Mouse (Mus musculus) heart, adult 10 weeks (tissue): ENCODE data around the gene Kif15. TPM values are rescaled to one million over a fixed set of nuclear protein-coding genes. Genes with fewer than 3 reads are reported as not detected.

Source experiments
- polyA plus RNA-seq: library from polyadenylated mRNA; stranded (reverse); fragments of 350-450 nt; fragmentation: Illumina TruSeq; extraction: RNeasy Lipid Tissue Mini Kit (QIAGEN cat#74804); gene quantifications from one replicate; pipeline ENCODE4 v1.2.3, GENCODE M21; 2014; ENCODE audit warnings: low read depth, low replicate concordance

The Kif15 gene
- polyA plus RNA-seq = 0.55 TPM

DNA sequence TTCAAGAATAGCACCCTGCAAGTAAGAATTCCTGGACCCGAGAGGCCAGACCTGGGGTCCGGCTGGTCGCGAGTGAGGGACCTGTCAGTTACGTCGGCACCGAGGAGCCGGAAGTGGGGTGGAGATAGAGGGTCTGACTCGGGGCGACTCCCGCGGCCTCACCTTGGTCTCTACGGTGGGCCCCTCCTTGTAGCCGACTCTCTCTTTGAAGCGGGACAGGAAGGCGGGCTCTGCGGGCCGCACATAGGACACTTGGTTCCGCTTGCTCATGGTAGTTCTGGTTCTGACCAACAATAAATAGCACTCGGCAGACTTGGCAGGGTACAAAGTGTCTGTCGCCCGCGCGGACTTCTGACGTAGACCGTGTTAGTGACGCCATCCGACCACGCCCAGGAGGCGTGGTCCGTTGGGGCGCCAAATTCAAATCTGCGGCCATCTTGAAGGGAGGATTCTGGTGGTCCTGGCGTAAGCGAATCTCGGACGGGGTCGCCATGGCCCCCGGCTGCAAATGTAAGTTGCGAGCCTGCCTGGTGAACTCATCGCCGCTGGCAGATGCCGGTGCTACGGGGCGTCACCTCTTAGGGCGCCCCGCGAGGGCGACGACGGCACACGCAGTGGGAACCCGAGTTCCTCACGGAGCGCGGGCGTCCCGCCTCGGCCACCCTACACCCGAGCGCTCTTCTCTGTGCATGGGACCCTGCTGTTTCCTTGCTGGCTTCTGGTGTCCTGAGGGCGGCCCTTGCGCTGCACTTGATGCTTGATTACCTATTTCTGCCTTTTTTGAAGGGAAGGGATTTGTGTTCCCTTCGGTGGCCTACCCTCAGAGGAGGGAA, at the start of gene Kif15, which contains the start of gene 1110059G10Rik:
Gene Kif15, plus strand, starts transcription at position 404 of the 833 bp plus-strand sequence.
Gene 1110059G10Rik, minus strand, starts transcription at position 358 of the 833 bp plus-strand sequence.

DNA sequence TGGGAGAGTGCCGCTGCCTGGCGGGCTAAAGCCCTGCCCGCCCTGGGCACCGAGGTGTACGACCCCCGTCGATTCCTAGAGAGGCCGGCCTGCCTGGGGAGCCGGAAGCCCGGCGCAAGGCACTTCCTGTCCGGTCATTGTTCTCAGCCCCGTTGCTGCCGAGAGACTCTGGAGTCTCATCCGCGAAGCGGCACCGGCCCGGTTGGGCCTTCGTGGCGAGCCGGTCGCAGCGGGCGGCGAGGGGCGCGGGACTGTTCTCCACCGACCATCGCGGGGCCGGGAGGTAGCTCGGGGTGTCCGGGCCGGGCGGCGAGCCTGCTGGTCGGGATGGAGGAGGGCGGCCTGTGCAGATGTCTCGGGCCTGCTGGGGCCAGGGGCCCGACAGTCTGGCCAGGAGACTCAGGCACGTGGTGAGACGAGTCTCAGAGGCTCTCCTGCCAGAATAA, 27.9 kb upstream of the Kif15 start, which contains the start of gene Zfp105:
Gene Zfp105, plus strand, starts transcription at position 137 of the 446 bp plus-strand sequence.

DNA sequence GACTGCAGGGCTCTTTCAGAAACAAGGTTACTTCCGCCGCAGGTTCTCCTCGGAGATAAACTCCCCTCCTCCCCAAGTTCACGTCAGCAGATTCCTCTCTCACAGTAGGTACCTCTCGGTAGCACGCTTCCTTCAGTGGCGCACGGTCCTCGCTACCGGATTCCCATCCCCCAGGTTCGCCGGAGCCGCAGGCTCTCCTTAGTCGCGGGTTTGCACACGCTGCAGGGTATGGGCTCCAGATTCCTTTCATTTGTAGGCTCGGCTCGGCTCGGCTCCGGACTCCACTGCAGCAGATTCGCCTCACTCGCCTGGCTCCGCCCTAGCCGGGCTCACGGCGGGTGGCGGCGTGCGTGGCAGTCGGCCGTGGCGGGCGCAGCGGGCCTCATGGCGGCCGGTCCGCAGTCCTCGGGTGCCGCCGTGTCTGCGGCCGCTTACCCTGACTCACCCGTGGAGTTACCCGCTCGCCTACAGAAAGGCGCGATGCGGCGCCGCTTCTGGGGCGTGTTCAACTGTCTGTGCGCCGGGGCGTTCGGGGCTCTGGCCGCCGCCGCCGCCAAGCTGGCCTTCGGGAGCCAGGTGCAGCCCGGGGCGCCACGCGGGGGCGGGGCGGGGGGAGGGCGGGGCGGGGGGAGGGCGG, 70.3 kb downstream of the Kif15 start, which contains the start of gene Tmem42:
Gene Tmem42, plus strand, starts transcription at position 332 of the 637 bp plus-strand sequence.

DNA sequence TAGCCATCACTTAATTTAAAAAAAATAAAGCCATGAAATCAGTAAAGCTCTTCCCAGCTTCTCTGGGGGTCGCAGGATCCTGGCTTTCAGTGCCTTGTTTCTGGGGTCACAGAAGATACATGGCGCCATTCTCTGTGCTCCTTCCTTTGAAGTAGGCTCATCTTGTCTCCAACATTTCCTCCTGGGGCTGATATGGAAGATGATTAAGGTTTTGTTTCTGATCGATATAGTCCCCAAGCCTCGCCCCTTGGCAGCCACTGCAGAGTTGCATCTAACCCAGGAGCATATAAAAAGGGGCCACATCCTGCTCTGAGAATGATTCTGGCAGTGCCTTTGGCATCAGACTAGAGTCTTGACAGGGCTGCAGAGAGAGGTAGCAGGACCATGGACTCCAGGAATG, 83.6 kb downstream of the Kif15 start, which contains the start of gene Tgm4:
Gene Tgm4, plus strand, starts transcription at position 301 of the 400 bp plus-strand sequence.

Other genes starting within 250 kb of the Kif15 start
- not detected for gene Topaz1, start 203.7 kb upstream of the Kif15 start, polyA plus RNA-seq
- 47.2 TPM for gene Tcaim, start 145.5 kb upstream of the Kif15 start, polyA plus RNA-seq
- not detected for gene Gm35549, start 107.0 kb upstream of the Kif15 start, polyA plus RNA-seq
- gene Zfp445, start 85.0 kb upstream of the Kif15 start, polyA plus RNA-seq = 72.8 TPM
- 6.9 TPM for gene Zkscan7, start 65.4 kb upstream of the Kif15 start, polyA plus RNA-seq
- gene Zfp105, start 28.0 kb upstream of the Kif15 start, polyA plus RNA-seq = 2.0 TPM
- 17.4 TPM for gene 1110059G10Rik, start within 50 bp of the Kif15 start, polyA plus RNA-seq
- 20.1 TPM for gene Tmem42, start 70.3 kb downstream of the Kif15 start, polyA plus RNA-seq
- not detected for gene Tgm4, start 83.7 kb downstream of the Kif15 start, polyA plus RNA-seq
- gene Zdhhc3, start 162.2 kb downstream of the Kif15 start, polyA plus RNA-seq = 32.8 TPM
- 33.1 TPM for gene Exosc7, start 162.2 kb downstream of the Kif15 start, polyA plus RNA-seq
- 96.5 TPM for gene Clec3b, start 199.9 kb downstream of the Kif15 start, polyA plus RNA-seq